Mouse (Mus musculus): Measurements from ENCODE around the gene Nfat5. TPM values are rescaled to one million over a fixed set of nuclear protein-coding genes. Genes with fewer than 3 reads are reported as not detected.

Nfat5 gene
- total RNA-seq, 2 experiments from 2014 or later = 59.4 to 63.2 TPM

- DNase-seq = peak; percentile 57 to 60
Observed at GRCm38 (mm10) chr8:107399495-107399894, 106.2 kb downstream of the Nfat5 start.

- no peak for DNase-seq
Observed at GRCm38 (mm10) chr8:107401866-107402265, 108.6 kb downstream of the Nfat5 start.

GRCm38 (mm10) chr8:107403038-107403781, 109.9 kb downstream of the Nfat5 start, which contains the start of gene Nqo1:
TSS of gene Nqo1 (minus strand) at chr8:107403206.
- peak; percentile 28 to 48 for DNase-seq

GRCm38 (mm10) chr8:107404057-107404456, 110.8 kb downstream of the Nfat5 start:
- no peak for DNase-seq

- DNase-seq = no peak
Observed at GRCm38 (mm10) chr8:107405935-107406334, 112.7 kb downstream of the Nfat5 start.

- DNase-seq = no peak
Observed at GRCm38 (mm10) chr8:107411391-107411790, 118.1 kb downstream of the Nfat5 start.

- DNase-seq = no peak
Observed at GRCm38 (mm10) chr8:107412552-107412951, 119.3 kb downstream of the Nfat5 start.

- no peak for DNase-seq
Observed at GRCm38 (mm10) chr8:107413881-107414280, 120.6 kb downstream of the Nfat5 start.

GRCm38 (mm10) chr8:107417001-107417400, 123.7 kb downstream of the Nfat5 start:
- no peak for DNase-seq

- DNase-seq = no peak
Observed at GRCm38 (mm10) chr8:107424176-107424575, 130.9 kb downstream of the Nfat5 start.

GRCm38 (mm10) chr8:107424597-107425229, 131.4 kb downstream of the Nfat5 start, which contains the start of gene Nob1:
TSS of gene Nob1 (minus strand) at chr8:107425051.
- peak; percentile 97 for DNase-seq

GRCm38 (mm10) chr8:107425230-107425597, 131.9 kb downstream of the Nfat5 start:
- DNase-seq = no peak

Other genes with a start within 250 kb of the Nfat5 start
- gene Pdf, start 244.9 kb upstream of the Nfat5 start, total RNA-seq (2021) = 10 to 100 TPM; 27.9 to 31.1 TPM
- 10 to 100 TPM; 28.3 to 31.1 TPM for gene Cog8, start 236.8 kb upstream of the Nfat5 start, total RNA-seq (2021)
- 10 to 100 TPM; 44.9 to 47.9 TPM for gene Nip7, start 236.6 kb upstream of the Nfat5 start, total RNA-seq (2021)
- gene Tmed6, start 227.8 kb upstream of the Nfat5 start, total RNA-seq (2021) = not detected
- gene Terf2, start 196.9 kb upstream of the Nfat5 start, total RNA-seq (2021) = 10 to 100 TPM; 31.9 to 32.0 TPM
- 100 to 1,000 TPM; 106 to 109 TPM for gene Cyb5b, start 142.8 kb upstream of the Nfat5 start, total RNA-seq (2021)
- 1 to 10 TPM; 5.5 to 6.4 TPM for gene Nqo1, start 109.7 kb downstream of the Nfat5 start, total RNA-seq (2021)
- 10 to 100 TPM; 39.9 to 47.7 TPM for gene Nob1, start 131.6 kb downstream of the Nfat5 start, total RNA-seq (2021)
- gene Wwp2, start 142.9 kb downstream of the Nfat5 start, total RNA-seq (2021) = 10 to 100 TPM; 36.7 to 38.8 TPM